Mouse (Mus musculus): ENCODE measurements at regions not wholly inside any gene's neighbourhood (a gene's known extent, or its start where the extent isn't known, plus 50 kb on each side); places are given as distances from the start of the nearest gene placed in this dataset.

- H3K36me3 ChIP-seq (ENCODE audit: control insufficient read depth, insufficient read depth, low read length, poor library complexity, severe bottlenecking): no peaks in the 10 kb centered on the region
- H3K9ac ChIP-seq (ENCODE audit: insufficient read depth, low read depth, low read length, poor library complexity, severe bottlenecking): no peak overlapping the region
- H3K27ac ChIP-seq (ENCODE audit: insufficient read depth, low read depth, low read length, poor library complexity, severe bottlenecking): no peak overlapping the region
- no peak overlapping the region for H3K4me3 ChIP-seq (ENCODE audit: insufficient read depth in 1 of 2, low read depth in 1 of 2, low read length in 2 of 2, poor library complexity in 1 of 2, severe bottlenecking in 1 of 2)
- in situ Hi-C loops (cut with MboI; ENCODE audit: low sequenced_read_pairs in 2 of 2, unreplicated experiment in 2 of 2): no loop called here
- no peaks in the 10 kb centered on the region for H3K9me3 ChIP-seq (ENCODE audit: control insufficient read depth, insufficient read depth, low read depth, low read length)
- no peak for DNase-seq (ENCODE audit: low read depth, low spot score)
- H3K4me1 ChIP-seq (ENCODE audit: control insufficient read depth in 2 of 2, insufficient read depth in 2 of 2, low read length in 2 of 2, poor library complexity in 1 of 2): no peaks in the 10 kb centered on the region
- TF ChIP-seq HCFC1 (IDR thresholded peaks at IDR 0.05; ENCODE audit: borderline replicate concordance, insufficient read depth, low read length) (no peak), CHD2 (IDR thresholded peaks at IDR 0.05; ENCODE audit: low read depth, low read length) (no peak), ZNF384 (IDR thresholded peaks at IDR 0.05; ENCODE audit: low read depth, low read length) (no peak), MAFK (IDR thresholded peaks at IDR 0.05; ENCODE audit: insufficient read depth, low read depth, low read length) (no peak), ZC3H11A (IDR thresholded peaks at IDR 0.05; ENCODE audit: borderline replicate concordance, low read depth, low read length) (no peak)
Observed at GRCm38 (mm10) chr7:138672959-138673358, 172.9 kb upstream of the Ppp2r2d start.

- no peak for TF ChIP-seq ZC3H11A (IDR thresholded peaks at IDR 0.05; ENCODE audit: borderline replicate concordance, low read depth, low read length)
- no peak for TF ChIP-seq ZNF384 (IDR thresholded peaks at IDR 0.05; ENCODE audit: low read depth, low read length)
- TF ChIP-seq MAFK (IDR thresholded peaks at IDR 0.05; ENCODE audit: insufficient read depth, low read depth, low read length): no peak
- no peak for TF ChIP-seq CHD2 (IDR thresholded peaks at IDR 0.05; ENCODE audit: low read depth, low read length)
- TF ChIP-seq HCFC1 (IDR thresholded peaks at IDR 0.05; ENCODE audit: borderline replicate concordance, insufficient read depth, low read length): no peak
- no peak for DNase-seq (ENCODE audit: low read depth, low spot score)
- in situ Hi-C loops (cut with MboI; ENCODE audit: low sequenced_read_pairs in 2 of 2, unreplicated experiment in 2 of 2): no loop called here
Observed at GRCm38 (mm10) chr7:138668337-138668736, 177.5 kb upstream of the Ppp2r2d start.

GRCm38 (mm10) chr7:138660124-138660523 lies 185.8 kb upstream of the Ppp2r2d start:
- in situ Hi-C loops (cut with MboI; ENCODE audit: low sequenced_read_pairs in 2 of 2, unreplicated experiment in 2 of 2): no loop called here
- Histone ChIP-seq H3K27ac (ENCODE audit: insufficient read depth, low read depth, low read length, poor library complexity, severe bottlenecking) (no peak overlapping the region), H3K4me1 (ENCODE audit: control insufficient read depth in 2 of 2, insufficient read depth in 2 of 2, low read length in 2 of 2, poor library complexity in 1 of 2) (peaks cover 2 to 8% of the 10 kb centered on the region in 2 experiments; a peak in 2 of 4 replicates), H3K4me3 (ENCODE audit: insufficient read depth in 1 of 2, low read depth in 1 of 2, low read length in 2 of 2, poor library complexity in 1 of 2, severe bottlenecking in 1 of 2) (no peak overlapping the region), H3K36me3 (ENCODE audit: control insufficient read depth, insufficient read depth, low read length, poor library complexity, severe bottlenecking) (no peaks in the 10 kb centered on the region), H3K9me3 (ENCODE audit: control insufficient read depth, insufficient read depth, low read depth, low read length) (no peaks in the 10 kb centered on the region), H3K9ac (ENCODE audit: insufficient read depth, low read depth, low read length, poor library complexity, severe bottlenecking) (no peak overlapping the region)
- no peak for DNase-seq (ENCODE audit: low read depth, low spot score)
- TF ChIP-seq MAFK (IDR thresholded peaks at IDR 0.05; ENCODE audit: insufficient read depth, low read depth, low read length): peak; percentile 89
- no peak for TF ChIP-seq CHD2 (IDR thresholded peaks at IDR 0.05; ENCODE audit: low read depth, low read length)

More at GRCm38 (mm10) chr7:138668337-138668736, 177.5 kb upstream of the Ppp2r2d start:
- Histone ChIP-seq H3K9me3 (ENCODE audit: control insufficient read depth, insufficient read depth, low read depth, low read length) (no peaks in the 10 kb centered on the region), H3K4me3 (ENCODE audit: insufficient read depth in 1 of 2, low read depth in 1 of 2, low read length in 2 of 2, poor library complexity in 1 of 2, severe bottlenecking in 1 of 2) (no peak overlapping the region), H3K4me1 (ENCODE audit: control insufficient read depth in 2 of 2, insufficient read depth in 2 of 2, low read length in 2 of 2, poor library complexity in 1 of 2) (no peaks in the 10 kb centered on the region), H3K27ac (ENCODE audit: insufficient read depth, low read depth, low read length, poor library complexity, severe bottlenecking) (no peak overlapping the region), H3K9ac (ENCODE audit: insufficient read depth, low read depth, low read length, poor library complexity, severe bottlenecking) (no peak overlapping the region), H3K36me3 (ENCODE audit: control insufficient read depth, insufficient read depth, low read length, poor library complexity, severe bottlenecking) (no peaks in the 10 kb centered on the region)

GRCm38 (mm10) chr7:138657521-138657920 lies 188.4 kb upstream of the Ppp2r2d start:
- TF ChIP-seq ZC3H11A (IDR thresholded peaks at IDR 0.05; ENCODE audit: borderline replicate concordance, low read depth, low read length) (no peak), MAFK (IDR thresholded peaks at IDR 0.05; ENCODE audit: insufficient read depth, low read depth, low read length) (no peak), CHD2 (IDR thresholded peaks at IDR 0.05; ENCODE audit: low read depth, low read length) (no peak), HCFC1 (IDR thresholded peaks at IDR 0.05; ENCODE audit: borderline replicate concordance, insufficient read depth, low read length) (no peak), ZNF384 (IDR thresholded peaks at IDR 0.05; ENCODE audit: low read depth, low read length) (no peak)
- no peak overlapping the region for H3K27ac ChIP-seq (ENCODE audit: insufficient read depth, low read depth, low read length, poor library complexity, severe bottlenecking)
- H3K36me3 ChIP-seq (ENCODE audit: control insufficient read depth, insufficient read depth, low read length, poor library complexity, severe bottlenecking): no peaks in the 10 kb centered on the region
- in situ Hi-C loops (cut with MboI; ENCODE audit: low sequenced_read_pairs in 2 of 2, unreplicated experiment in 2 of 2): no loop called here
- DNase-seq (ENCODE audit: low read depth, low spot score): no peak
- no peak overlapping the region for H3K9ac ChIP-seq (ENCODE audit: insufficient read depth, low read depth, low read length, poor library complexity, severe bottlenecking)
- no peaks in the 10 kb centered on the region for H3K9me3 ChIP-seq (ENCODE audit: control insufficient read depth, insufficient read depth, low read depth, low read length)
- no peak overlapping the region for H3K4me3 ChIP-seq (ENCODE audit: insufficient read depth in 1 of 2, low read depth in 1 of 2, low read length in 2 of 2, poor library complexity in 1 of 2, severe bottlenecking in 1 of 2)
- H3K4me1 ChIP-seq (ENCODE audit: control insufficient read depth in 2 of 2, insufficient read depth in 2 of 2, low read length in 2 of 2, poor library complexity in 1 of 2): peaks cover 2 to 8% of the 10 kb centered on the region in 2 experiments; a peak in 2 of 4 replicates

GRCm38 (mm10) chr7:138657076-138657475 lies 188.8 kb upstream of the Ppp2r2d start:
- TF ChIP-seq ZNF384 (IDR thresholded peaks at IDR 0.05; ENCODE audit: low read depth, low read length): no peak
- TF ChIP-seq ZC3H11A (IDR thresholded peaks at IDR 0.05; ENCODE audit: borderline replicate concordance, low read depth, low read length): no peak
- TF ChIP-seq HCFC1 (IDR thresholded peaks at IDR 0.05; ENCODE audit: borderline replicate concordance, insufficient read depth, low read length): no peak
- no peak for TF ChIP-seq MAFK (IDR thresholded peaks at IDR 0.05; ENCODE audit: insufficient read depth, low read depth, low read length)
- no peak for TF ChIP-seq CHD2 (IDR thresholded peaks at IDR 0.05; ENCODE audit: low read depth, low read length)
- in situ Hi-C loops (cut with MboI; ENCODE audit: low sequenced_read_pairs in 2 of 2, unreplicated experiment in 2 of 2): no loop called here
- DNase-seq (ENCODE audit: low read depth, low spot score): no peak
- no peaks in the 10 kb centered on the region for H3K36me3 ChIP-seq (ENCODE audit: control insufficient read depth, insufficient read depth, low read length, poor library complexity, severe bottlenecking)
- H3K9ac ChIP-seq (ENCODE audit: insufficient read depth, low read depth, low read length, poor library complexity, severe bottlenecking): no peak overlapping the region
- no peak overlapping the region for H3K4me3 ChIP-seq (ENCODE audit: insufficient read depth in 1 of 2, low read depth in 1 of 2, low read length in 2 of 2, poor library complexity in 1 of 2, severe bottlenecking in 1 of 2)
- H3K4me1 ChIP-seq (ENCODE audit: control insufficient read depth in 2 of 2, insufficient read depth in 2 of 2, low read length in 2 of 2, poor library complexity in 1 of 2): peaks cover 2 to 8% of the 10 kb centered on the region in 2 experiments; a peak in 2 of 4 replicates
- H3K9me3 ChIP-seq (ENCODE audit: control insufficient read depth, insufficient read depth, low read depth, low read length): no peaks in the 10 kb centered on the region
- H3K27ac ChIP-seq (ENCODE audit: insufficient read depth, low read depth, low read length, poor library complexity, severe bottlenecking): no peak overlapping the region
